In the genomic region with DNA sequence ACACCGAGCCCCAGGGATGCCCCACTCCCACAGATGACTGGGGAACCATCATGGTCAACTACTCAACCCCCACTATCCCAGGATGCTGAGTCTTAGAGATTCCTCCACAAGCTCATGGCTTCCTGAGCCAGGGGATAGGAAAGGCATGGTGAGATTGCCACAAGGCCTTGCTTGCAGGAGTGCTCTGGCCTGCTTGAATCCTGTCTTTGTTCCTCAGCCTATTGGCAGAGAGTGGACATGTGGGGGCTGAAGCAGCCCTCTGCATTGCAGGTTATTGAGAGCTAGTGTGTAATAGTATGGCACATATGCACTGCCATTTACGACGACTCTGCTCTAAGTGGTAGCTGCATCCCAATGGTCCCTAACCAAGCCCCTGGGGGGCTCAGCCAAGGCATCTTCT, we compare ENCODE assay signal across 11 mouse cellular contexts. TPM values are rescaled to one million over a fixed set of nuclear protein-coding genes. Genes with fewer than 3 reads are reported as not detected.
DNase-seq lines count a peak whose midpoint lies in the region; ATAC-seq lines count a peak whose summit lies in the region.
"Had no signal": no experiment of that assay in that cellular context is flagged by ENCODE, and none has a peak within 500 bp of the region (broad histone marks: within the 10 kb centered on the region; RNA-seq: fewer than 3 reads in every experiment).

No protein-coding gene starts in this region.

- no peak overlapping the region for H3K4me3 ChIP-seq in heart, embryonic 11.5 days (ENCODE audit: low read depth, low read length)
- no peak overlapping the region for H3K4me3 ChIP-seq in limb, embryonic 13.5 days
- no peak overlapping the region for H3K4me3 ChIP-seq in limb, embryonic 10.5 days

- peaks cover 28% of the 10 kb centered on the region for H3K4me1 ChIP-seq in heart, embryonic 11.5 days (ENCODE audit: control insufficient read depth, insufficient read depth, low read length)
- peaks cover 30% of the 10 kb centered on the region for H3K4me1 ChIP-seq in limb, embryonic 13.5 days
- H3K4me1 ChIP-seq in limb, embryonic 10.5 days, result peaks cover 11% of the 10 kb centered on the region; the same call in 1 of the 2 replicates

- H3K27ac ChIP-seq in heart, embryonic 11.5 days (ENCODE audit: low read depth, low read length), result peak overlapping the region; percentile 50; the same call in 1 of the 2 replicates
- peak overlapping the region; percentile 34; the same call in 1 of the 2 replicates for H3K27ac ChIP-seq in limb, embryonic 13.5 days
- H3K27ac ChIP-seq in limb, embryonic 10.5 days, result no peak overlapping the region

- no peak for DNase-seq in heart, adult 11 months
- no peak for DNase-seq in limb, embryonic 10.5 days (ENCODE audit: low spot score)
- DNase-seq in thymus, postnatal 4 days, result no peak
- DNase-seq in layer of hippocampus, adult 8-10 months (ENCODE audit: low spot score in 2 of 2), result no peak

- no peak; the same call in 1 of the 2 replicates for ATAC-seq in heart, embryonic 11.5 days (replicated peaks; ENCODE audit: insufficient number of reproducible peaks, low FRiP score, low TSS enrichment)
- no peak for ATAC-seq in limb, embryonic 13.5 days (ENCODE audit: low FRiP score, low read depth)
- 0 out of 2 replicates have a peak, but pooled peaks have one; percentile 1 for ATAC-seq in common myeloid progenitor, adult 5-6 weeks (replicated peaks; ENCODE audit: low read depth, poor library complexity, severe bottlenecking)
- peak; percentile 15 for ATAC-seq in megakaryocyte-erythroid progenitor cell, adult 5-6 weeks (replicated peaks; ENCODE audit: low FRiP score, low TSS enrichment, poor library complexity, severe bottlenecking)

- H3K36me3 ChIP-seq in heart, embryonic 11.5 days (ENCODE audit: control insufficient read depth, insufficient read depth, low read length), result no peaks in the 10 kb centered on the region
- no peaks in the 10 kb centered on the region for H3K36me3 ChIP-seq in limb, embryonic 13.5 days
- H3K36me3 ChIP-seq in limb, embryonic 10.5 days, result no peaks in the 10 kb centered on the region

- H3K27me3 ChIP-seq in heart, embryonic 11.5 days (ENCODE audit: control insufficient read depth, insufficient read depth, low read length), result no peaks in the 10 kb centered on the region
- H3K27me3 ChIP-seq in limb, embryonic 13.5 days, result no peaks in the 10 kb centered on the region
- no peaks in the 10 kb centered on the region for H3K27me3 ChIP-seq in limb, embryonic 10.5 days (ENCODE audit: low read depth, poor library complexity, severe bottlenecking)

- peaks cover 6% of the 10 kb centered on the region; the same call in 1 of the 2 replicates for H3K9me3 ChIP-seq in heart, embryonic 11.5 days (replicated peaks; ENCODE audit: control insufficient read depth, low read length)
- H3K9me3 ChIP-seq in limb, embryonic 13.5 days, result 0 out of 2 replicates have a peak, but pooled peaks cover 3% of the 10 kb centered on the region
- no peaks in the 10 kb centered on the region for H3K9me3 ChIP-seq in limb, embryonic 10.5 days (replicated peaks)

- no peak overlapping the region for H3K9ac ChIP-seq in heart, embryonic 11.5 days (ENCODE audit: low read depth, low read length)
- no peak overlapping the region for H3K9ac ChIP-seq in limb, embryonic 13.5 days

- no peak overlapping the region for H3K4me2 ChIP-seq in heart, embryonic 11.5 days
- H3K4me2 ChIP-seq in limb, embryonic 13.5 days (replicated peaks), result no peak overlapping the region

- 75% methylated on average over 3 of the region's 3 CpGs for WGBS in heart, embryonic 11.5 days (ENCODE audit: insufficient replicate concordance)
- 85% methylated on average over 3 of the region's 3 CpGs for WGBS in limb, embryonic 13.5 days
- WGBS in limb, embryonic 10.5 days, result 83% methylated on average over 3 of the region's 3 CpGs

RNA-seq across cellular contexts. Expression of gene 1700029H14Rik, which starts 31.9 kb away (rescaled TPM):
- polyA plus RNA-seq in heart, embryonic 11.5 days (2014; fragmentation: Nextera tagmentation; extraction: Ambion mirVana), result not detected in 2 replicates
- not detected in 2 replicates for polyA plus RNA-seq in limb, embryonic 13.5 days (2015; fragmentation: Nextera tagmentation; extraction: Ambion mirVana)
- polyA plus RNA-seq in limb, embryonic 10.5 days (2016; fragmentation: Nextera tagmentation; extraction: Ambion mirVana), result not detected in 2 replicates
- not detected in 2 replicates for total RNA-seq in common myeloid progenitor, adult 5-6 weeks (2017)
- not detected in 2 replicates for total RNA-seq in megakaryocyte-erythroid progenitor cell, adult 5-6 weeks (2014; fragmentation: Nextera tagmentation)
- total RNA-seq in megakaryocyte-erythroid progenitor cell, adult 5-6 weeks (2017), result not detected in 2 replicates
- not detected for total RNA-seq in layer of hippocampus, adult 8-10 months (2022)
- total RNA-seq: adrenal gland, adult 2 months; gastrocnemius, postnatal 14 days; left cerebral cortex, adult 8-10 months had no signal
- polyA plus RNA-seq: adrenal gland, adult 2 months had no signal

RNA-seq across cellular contexts. Expression of gene Gas6, which starts 36.1 kb away (rescaled TPM):
- 12.4 and 17.7 TPM in 2 replicates for polyA plus RNA-seq in heart, embryonic 11.5 days (2014; fragmentation: Nextera tagmentation; extraction: Ambion mirVana)
- polyA plus RNA-seq in limb, embryonic 13.5 days (2015; fragmentation: Nextera tagmentation; extraction: Ambion mirVana), result 19.3 and 19.9 TPM in 2 replicates
- polyA plus RNA-seq in limb, embryonic 10.5 days (2016; fragmentation: Nextera tagmentation; extraction: Ambion mirVana), result 3.4 and 4.3 TPM in 2 replicates
- total RNA-seq in common myeloid progenitor, adult 5-6 weeks (2017), result 0.32 and 0.39 TPM in 2 replicates
- total RNA-seq in megakaryocyte-erythroid progenitor cell, adult 5-6 weeks (2014; fragmentation: Nextera tagmentation), result not detected in 2 replicates
- total RNA-seq in megakaryocyte-erythroid progenitor cell, adult 5-6 weeks (2017), result 1.3 TPM in 1 of 2 replicates, not detected in the other
- total RNA-seq in layer of hippocampus, adult 8-10 months (2022), result 100 to 1,000 TPM in 2 of 4 experiments, 10 to 100 TPM in 2; 84.4 to 105 (median 93.8) TPM

Comparison
In these comparisons a context has a peak if more than half of its experiments do, and no peak if none do; other contexts are left out.
1. ATAC-seq: peak in common myeloid progenitor, adult 5-6 weeks (single experiment) and megakaryocyte-erythroid progenitor cell, adult 5-6 weeks (single experiment); none in heart, embryonic 11.5 days (single experiment) and limb, embryonic 13.5 days (single experiment).
2. RNA of gene Gas6, which starts 36.1 kb away (total RNA-seq): 84.4 to 105 TPM in layer of hippocampus, adult 8-10 months; 0.32 to 0.39 TPM in common myeloid progenitor, adult 5-6 weeks and 1.3 TPM in megakaryocyte-erythroid progenitor cell, adult 5-6 weeks; every median in the first group is over 10 times any median in the second.